24 mouse cellular contexts compared by ENCODE assay signal in genomic region chr10:18394270-18394669, GRCm38 (mm10).
DNase-seq lines count a peak whose midpoint lies in the region; ATAC-seq and TF ChIP-seq lines count a peak whose summit lies in the region.
"Had no signal": no experiment of that assay in that cellular context is flagged by ENCODE, and none has a peak within 500 bp of the region (broad histone marks: within the 10 kb centered on the region; RNA-seq: fewer than 3 reads in every experiment).

No protein-coding gene starts in this region.

- H3K36me3 ChIP-seq in limb, embryonic 12.5 days = no peaks in the 10 kb centered on the region
- no peaks in the 10 kb centered on the region for H3K36me3 ChIP-seq in limb, embryonic 10.5 days
- H3K36me3 ChIP-seq in CH12.LX (replicated peaks in 1 of 2; ENCODE audit: control insufficient read depth in 1 of 2, insufficient read depth in 1 of 2, low read length in 1 of 2) = no peaks in the 10 kb centered on the region
- no peaks in the 10 kb centered on the region for H3K36me3 ChIP-seq in limb, embryonic 14.5 days (ENCODE audit: control insufficient read depth, insufficient read depth, low read length)
- H3K36me3 ChIP-seq: forebrain, embryonic 10.5 days; heart, embryonic 12.5 days; heart, embryonic 15.5 days; hindbrain, embryonic 12.5 days; hindbrain, embryonic 15.5 days had no signal

- dilution Hi-C loops in CH12.LX (cut with MboI; ENCODE audit: extremely low pct_ligation_motif_present, extremely low pct_unique_long_range_greater_than_20kb, low sequenced_read_pairs) = no loop called here

- H3K79me2 ChIP-seq in CH12.LX (replicated peaks; ENCODE audit: control insufficient read depth, extremely low read depth, insufficient read depth, poor library complexity, severe bottlenecking) = no peaks in the 10 kb centered on the region

- no peak for TF ChIP-seq EP300 in CH12.LX (IDR thresholded peaks at IDR 0.05; ENCODE audit: low read length)

- TF ChIP-seq RAD21 in CH12.LX (IDR thresholded peaks at IDR 0.05; ENCODE audit: low read depth, low read length) = no peak

- TF ChIP-seq POLR2A in CH12.LX (IDR thresholded peaks at IDR 0.05; ENCODE audit: low read depth, low read length) = no peak
- TF ChIP-seq POLR2A in limb, embryonic 14.5 days (IDR thresholded peaks at IDR 0.05; ENCODE audit: borderline replicate concordance, extremely low read depth, insufficient read depth, insufficient read length) = no peak

- no peak for TF ChIP-seq CTCF in CH12.LX (conservative IDR thresholded peaks at IDR 0.05 in 1 of 2, IDR thresholded peaks at IDR 0.05 in 1 of 2; ENCODE audit: low read depth in 2 of 2, low read length in 2 of 2)

- no peak overlapping the region for H3K4me2 ChIP-seq in limb, embryonic 12.5 days
- peak overlapping the region; percentile 79 for H3K4me2 ChIP-seq in CH12.LX (ENCODE audit: insufficient read depth, low read depth, poor library complexity, severe bottlenecking)
- H3K4me2 ChIP-seq in limb, embryonic 14.5 days (replicated peaks; ENCODE audit: low read depth, low read length, severe bottlenecking) = no peak overlapping the region
- H3K4me2 ChIP-seq: forebrain, embryonic 13.5 days; heart, embryonic 12.5 days; heart, embryonic 15.5 days; hindbrain, embryonic 12.5 days; hindbrain, embryonic 15.5 days had no signal

- H3K9ac ChIP-seq in limb, embryonic 12.5 days (replicated peaks) = no peak overlapping the region
- H3K9ac ChIP-seq in CH12.LX (ENCODE audit: insufficient read depth, low read depth) = no peak overlapping the region
- H3K9ac ChIP-seq in limb, embryonic 14.5 days (ENCODE audit: low read depth, low read length, severe bottlenecking) = no peak overlapping the region
- H3K9ac ChIP-seq: forebrain, embryonic 13.5 days; heart, embryonic 12.5 days; heart, embryonic 15.5 days; hindbrain, embryonic 12.5 days; hindbrain, embryonic 15.5 days had no signal

- in situ Hi-C loops in CH12.LX (cut with MboI; ENCODE audit: low pct_ligation_motif_present, low pct_unique_long_range_greater_than_20kb, low sequenced_read_pairs) = loop anchor here (5.0 kb wide), 1 partner anchor 147 kb away; no protein-coding TSS in a partner anchor

- peaks cover 28% of the 10 kb centered on the region for H3K4me1 ChIP-seq in limb, embryonic 12.5 days (replicated peaks)
- H3K4me1 ChIP-seq in limb, embryonic 10.5 days = peaks cover 26% of the 10 kb centered on the region
- H3K4me1 ChIP-seq in CH12.LX (ENCODE audit: control insufficient read depth in 1 of 2, insufficient read depth in 2 of 2) = peaks cover 3 to 17% of the 10 kb centered on the region in 2 experiments; a peak in 3 of 4 replicates
- H3K4me1 ChIP-seq in limb, embryonic 14.5 days (ENCODE audit: control insufficient read depth, insufficient read depth, low read length) = peaks cover 10% of the 10 kb centered on the region
- H3K4me1 ChIP-seq: hindbrain, embryonic 12.5 days had no signal

- no peak overlapping the region for H3K4me3 ChIP-seq in limb, embryonic 12.5 days (replicated peaks)
- H3K4me3 ChIP-seq in limb, embryonic 10.5 days = no peak overlapping the region
- no peak overlapping the region for H3K4me3 ChIP-seq in CH12.LX (replicated peaks in 1 of 3; ENCODE audit: low read depth in 2 of 3, low read length in 2 of 3, poor library complexity in 1 of 3)
- no peak overlapping the region for H3K4me3 ChIP-seq in limb, embryonic 14.5 days (replicated peaks; ENCODE audit: low read length)
- H3K4me3 ChIP-seq: forebrain, embryonic 10.5 days; forebrain, embryonic 13.5 days; heart, embryonic 12.5 days; heart, embryonic 15.5 days; hindbrain, embryonic 12.5 days; hindbrain, embryonic 15.5 days had no signal

- H3K9me3 ChIP-seq in limb, embryonic 12.5 days = no peaks in the 10 kb centered on the region
- H3K9me3 ChIP-seq in limb, embryonic 10.5 days (replicated peaks) = no peaks in the 10 kb centered on the region
- no peaks in the 10 kb centered on the region for H3K9me3 ChIP-seq in CH12.LX (replicated peaks; ENCODE audit: low read length)
- H3K9me3 ChIP-seq in limb, embryonic 14.5 days (ENCODE audit: control insufficient read depth, low read length) = no peaks in the 10 kb centered on the region
- H3K9me3 ChIP-seq: forebrain, embryonic 10.5 days; forebrain, embryonic 13.5 days; heart, embryonic 12.5 days; heart, embryonic 15.5 days; hindbrain, embryonic 12.5 days; hindbrain, embryonic 15.5 days had no signal

- WGBS in limb, embryonic 12.5 days = 73% methylated on average over 7 of the region's 7 CpGs
- WGBS in limb, embryonic 10.5 days = 82% methylated on average over 7 of the region's 7 CpGs
- WGBS in limb, embryonic 14.5 days = 60% methylated on average over 7 of the region's 7 CpGs

- no peak for DNase-seq in limb, embryonic 10.5 days (ENCODE audit: low spot score)
- no peak for DNase-seq in CH12.LX (ENCODE audit: extremely low read depth)
- DNase-seq in limb, embryonic 14.5 days (ENCODE audit: low spot score) = no peak
- no peak for DNase-seq in gastrocnemius, postnatal 14 days
- no peak for DNase-seq in heart, adult 18-20 months
- DNase-seq: adrenal gland, adult 8-10 months; adrenal gland, postnatal 25 days; B cell, adult 2 months; cerebellum, adult 18-20 months; cerebellum, adult 9-10 months; cerebellum, postnatal 14 days; gastrocnemius, postnatal 10 days; heart, adult 11 months; heart, postnatal 10 days; heart, postnatal 36 days had no signal

- peak overlapping the region; percentile 29; the same call in 1 of the 2 replicates for H3K27ac ChIP-seq in limb, embryonic 12.5 days
- no peak overlapping the region for H3K27ac ChIP-seq in limb, embryonic 10.5 days
- H3K27ac ChIP-seq in CH12.LX (ENCODE audit: insufficient read depth, low read depth) = no peak overlapping the region
- no peak overlapping the region for H3K27ac ChIP-seq in limb, embryonic 14.5 days (replicated peaks; ENCODE audit: low read depth, low read length)
- H3K27ac ChIP-seq: forebrain, embryonic 10.5 days; forebrain, embryonic 13.5 days; heart, embryonic 15.5 days; hindbrain, embryonic 12.5 days; hindbrain, embryonic 15.5 days had no signal

- no peaks in the 10 kb centered on the region for H3K27me3 ChIP-seq in limb, embryonic 12.5 days
- no peaks in the 10 kb centered on the region for H3K27me3 ChIP-seq in limb, embryonic 10.5 days (ENCODE audit: low read depth, poor library complexity, severe bottlenecking)
- no peaks in the 10 kb centered on the region for H3K27me3 ChIP-seq in CH12.LX (replicated peaks)
- no peaks in the 10 kb centered on the region for H3K27me3 ChIP-seq in limb, embryonic 14.5 days (ENCODE audit: control insufficient read depth, insufficient read depth, low read length)
- H3K27me3 ChIP-seq: forebrain, embryonic 13.5 days; heart, embryonic 12.5 days; heart, embryonic 15.5 days; hindbrain, embryonic 12.5 days; hindbrain, embryonic 15.5 days had no signal

- ATAC-seq in limb, embryonic 12.5 days (ENCODE audit: insufficient number of reproducible peaks, insufficient read depth, low FRiP score, low TSS enrichment, low read depth) = no peak
- ATAC-seq in limb, embryonic 14.5 days (ENCODE audit: low FRiP score, low read depth) = peak; percentile 50; the same call in 1 of the 2 replicates
- ATAC-seq: activated CD4-positive, CD25-positive, alpha-beta regulatory T cell, adult 4 months; forebrain, embryonic 16.5 days had no signal

- intact Hi-C loops in gastrocnemius, postnatal 14 days (cut with DNase I; ENCODE audit: low total_unique reads) = no loop called here

TF ChIP-seq in CH12.LX, 34 proteins besides CTCF, POLR2A, EP300 and RAD21:
- TF ChIP-seq USF1 (IDR thresholded peaks at IDR 0.05; ENCODE audit: low read depth, low read length) = no peak
- no peak for TF ChIP-seq SMC3 (IDR thresholded peaks at IDR 0.05; ENCODE audit: low read depth, low read length)
- TF ChIP-seq MAX (IDR thresholded peaks at IDR 0.05; ENCODE audit: low read length) = no peak
- TF ChIP-seq MAFK (IDR thresholded peaks at IDR 0.05; ENCODE audit: insufficient replicate concordance, low read length) = no peak
- TF ChIP-seq ZMIZ1 (IDR thresholded peaks at IDR 0.05; ENCODE audit: low read depth, low read length) = no peak
- TF ChIP-seq NELFE (IDR thresholded peaks at IDR 0.05; ENCODE audit: low read depth, low read length) = no peak
- no peak for TF ChIP-seq GABPA (IDR thresholded peaks at IDR 0.05; ENCODE audit: insufficient replicate concordance, low read depth, low read length)
- no peak for TF ChIP-seq MXI1 (IDR thresholded peaks at IDR 0.05; ENCODE audit: low read depth, low read length)
- TF ChIP-seq UBTF (IDR thresholded peaks at IDR 0.05; ENCODE audit: low read depth, low read length) = no peak
- TF ChIP-seq TCF12 (IDR thresholded peaks at IDR 0.05; ENCODE audit: low read depth, low read length) = no peak
- no peak for TF ChIP-seq USF2 (conservative IDR thresholded peaks at IDR 0.05; ENCODE audit: low read depth, low read length)
- TF ChIP-seq HCFC1 (IDR thresholded peaks at IDR 0.05; ENCODE audit: low read depth, low read length) = no peak
- no peak for TF ChIP-seq RCOR1 (conservative IDR thresholded peaks at IDR 0.05; ENCODE audit: low read depth, low read length)
- TF ChIP-seq MEF2A (IDR thresholded peaks at IDR 0.05; ENCODE audit: borderline replicate concordance, low read depth, low read length) = no peak
- no peak for TF ChIP-seq JUN (IDR thresholded peaks at IDR 0.05; ENCODE audit: insufficient read depth, low read depth, low read length)
- TF ChIP-seq IRF4 (IDR thresholded peaks at IDR 0.05; ENCODE audit: low read depth, low read length) = no peak
